Mouse (Mus musculus) stomach, postnatal 0 days (tissue): ENCODE data around the gene Rpl26.

ENCODE experiments used
- CTCF ChIP-seq: IDR thresholded peaks from 2 replicates; pipeline ENCODE4 v1.5.1; 2016; ENCODE audit warnings: antibody characterized with exemption, low read depth, mild to moderate bottlenecking, moderate library complexity
- EP300 ChIP-seq: optimal IDR thresholded peaks from 2 replicates; pipeline ENCODE3; 2016; ENCODE audit warnings: antibody characterized with exemption

DNA sequence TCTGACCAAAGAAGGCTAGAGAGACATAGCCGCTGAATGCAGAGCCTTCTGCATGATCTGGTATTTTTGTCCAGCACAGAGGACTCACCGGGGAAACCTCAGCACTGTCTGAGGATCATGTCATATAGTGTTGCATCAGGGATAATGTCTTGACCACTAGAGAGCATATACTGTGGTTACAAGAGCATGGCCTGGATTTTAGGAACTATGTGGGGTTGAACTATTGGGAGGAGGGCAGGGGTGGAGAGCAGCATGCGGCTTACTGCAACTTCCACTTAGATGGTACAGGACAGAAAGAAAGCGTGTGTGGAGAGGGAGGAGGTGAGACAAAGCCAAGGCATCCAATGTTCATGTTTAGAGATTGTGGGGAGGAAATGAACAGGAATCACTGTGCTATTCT lies 13.2 kb downstream of the Rpl26 start:
- no peak for TF ChIP-seq CTCF
- no peak for TF ChIP-seq EP300
